Mouse (Mus musculus) embryo, embryonic 11 days (tissue): ENCODE results near the gene Dmrt1.

ENCODE experiments used
- DNase-seq: peaks from one replicate; pipeline ENCODE4 v3.0.0-alpha.2; 2015

Gene Dmrt1

GRCm38 (mm10) chr19:25628490-25628889, 123.1 kb downstream of the Dmrt1 start:
- peak; percentile 84 for DNase-seq

GRCm38 (mm10) chr19:25635119-25635518, 129.7 kb downstream of the Dmrt1 start:
- no peak for DNase-seq

- peak; percentile 89 for DNase-seq
Measured at GRCm38 (mm10) chr19:25635622-25636244, 130.3 kb downstream of the Dmrt1 start.

GRCm38 (mm10) chr19:25638766-25639361, 133.4 kb downstream of the Dmrt1 start:
- DNase-seq: no peak

- DNase-seq: no peak
Measured at GRCm38 (mm10) chr19:25641786-25642185, 136.4 kb downstream of the Dmrt1 start.

DNA sequence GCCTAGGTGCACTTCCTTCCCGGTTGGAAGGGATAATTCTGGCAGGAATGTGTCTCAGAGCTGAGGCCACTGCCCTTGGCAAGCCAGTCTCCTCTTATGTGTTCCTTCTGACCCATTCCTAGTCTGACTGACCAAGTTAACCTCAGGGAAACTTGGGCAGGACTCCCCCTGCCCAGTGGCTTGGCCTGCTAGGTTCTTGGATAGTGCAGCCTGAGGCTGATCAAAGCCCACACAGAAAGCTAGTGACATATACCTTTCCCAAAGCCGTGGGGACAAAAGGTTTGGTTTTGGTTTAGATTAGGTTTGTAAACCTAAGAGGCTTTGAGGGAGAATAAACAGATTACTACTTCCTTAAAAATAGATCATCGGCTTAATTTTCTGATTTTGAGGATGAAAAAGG, 141.7 kb downstream of the Dmrt1 start:
- DNase-seq: no peak

GRCm38 (mm10) chr19:25648701-25649100, 143.3 kb downstream of the Dmrt1 start:
- DNase-seq: no peak

GRCm38 (mm10) chr19:25650474-25650873, 145.1 kb downstream of the Dmrt1 start:
- no peak for DNase-seq

DNA sequence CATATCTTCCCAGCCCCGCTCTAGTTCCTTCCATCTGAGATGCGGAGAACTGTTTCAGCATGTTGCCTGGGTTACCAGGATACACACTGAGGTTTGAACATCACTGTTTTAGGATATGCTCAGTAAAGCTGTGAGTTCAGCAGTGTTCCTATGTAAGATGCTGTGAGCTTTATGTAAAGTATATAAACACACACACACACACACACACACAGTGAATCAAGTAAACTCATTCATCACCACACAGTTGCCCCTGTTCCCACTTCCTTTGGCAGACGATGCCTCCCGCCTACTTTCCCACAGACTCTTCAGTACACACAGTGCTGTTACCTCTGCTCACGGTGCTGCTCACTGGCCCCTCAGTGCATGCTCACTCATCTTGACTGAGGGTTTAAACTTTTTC, 147.1 kb downstream of the Dmrt1 start:
- DNase-seq: no peak
